Mouse (Mus musculus) bone marrow macrophage, adult 2 months (primary cell): ENCODE data around the gene Phf5a.

ENCODE experiments used
- CTCF ChIP-seq: IDR thresholded peaks from 2 replicates; pipeline ENCODE4 v1.5.1; 2012; ENCODE audit warnings: low read depth, mild to moderate bottlenecking, low read length, moderate library complexity
- POLR2A ChIP-seq: IDR thresholded peaks from 2 replicates; pipeline ENCODE4 v1.6.1; 2012; ENCODE audit warnings: mild to moderate bottlenecking, low read depth, low read length, borderline replicate concordance

DNA sequence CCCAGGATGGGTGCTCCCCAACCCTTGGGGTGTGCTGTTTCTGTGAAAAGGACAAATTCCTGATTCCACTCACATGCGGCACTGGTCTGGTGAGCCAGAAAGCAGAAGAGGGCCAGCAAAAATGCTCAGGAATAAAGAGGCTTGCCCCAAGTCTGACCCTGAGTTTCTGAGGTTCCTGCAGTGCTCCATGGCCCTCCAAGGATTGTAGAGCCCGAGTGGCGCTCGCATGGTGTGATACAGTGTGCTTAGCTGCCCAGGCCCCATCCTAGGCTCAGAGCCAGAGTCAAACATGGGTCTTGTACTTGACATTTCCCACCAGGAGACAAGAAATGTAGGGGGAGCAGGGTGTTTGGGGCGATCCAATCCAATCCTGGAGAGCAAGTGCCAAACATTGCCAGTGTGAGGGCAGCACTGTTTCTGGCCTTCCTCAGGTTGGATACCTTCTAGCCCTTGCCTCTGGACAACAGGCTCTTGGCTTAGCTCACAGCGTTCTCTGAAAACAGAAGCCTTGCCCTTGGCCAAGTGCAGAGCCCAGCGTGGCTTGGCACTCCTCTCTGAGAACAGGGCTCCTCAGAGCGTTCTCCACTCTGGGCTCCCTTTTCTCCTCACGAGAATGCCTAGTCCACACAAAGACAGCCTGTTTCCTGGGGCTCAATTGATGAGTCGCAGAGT lies 49.0 kb upstream of the Phf5a start:
- TF ChIP-seq CTCF (no peak), POLR2A (no peak)
